ENCODE assay signal across 12 mouse cellular contexts in genomic region chr9:64794448-64795420, GRCm38 (mm10). TPM values are rescaled to one million over a fixed set of nuclear protein-coding genes. Genes with fewer than 3 reads are reported as not detected.
A peak's percentile ranks its signal among the peaks of the same experiment; 100 is the strongest.
DNase-seq lines count a peak whose midpoint lies in the region; ATAC-seq and TF ChIP-seq lines count a peak whose summit lies in the region.
"Had no signal": no experiment of that assay in that cellular context is flagged by ENCODE, and none has a peak within 500 bp of the region (broad histone marks: within the 10 kb centered on the region; RNA-seq: fewer than 3 reads in every experiment).

No protein-coding gene starts in this region.

- H3K4me3 ChIP-seq in MEL (ENCODE audit: control insufficient read depth in 1 of 2, insufficient read depth in 1 of 2, low read depth in 2 of 2, low read length in 2 of 2), result no peak overlapping the region
- no peak overlapping the region for H3K4me3 ChIP-seq in liver, embryonic 11.5 days (ENCODE audit: low read depth, low read length)

- ATAC-seq in liver, embryonic 11.5 days (replicated peaks; ENCODE audit: low FRiP score), result no peak
- no peak for ATAC-seq in erythroblast, adult 5-6 weeks (replicated peaks; ENCODE audit: low FRiP score, poor library complexity, severe bottlenecking)

- peak; percentile 85 for DNase-seq in heart, adult 11 months
- DNase-seq in heart, postnatal 36 days, result no peak
- DNase-seq in MEL (ENCODE audit: low read depth, low spot score), result peak; percentile 48
- DNase-seq in liver, embryonic 11.5 days (ENCODE audit: low spot score), result no peak
- peak; percentile 83 for DNase-seq in lung, postnatal 10 days
- no peak for DNase-seq in B cell, adult 2 months
- DNase-seq in left cerebral cortex, adult 18-20 months (ENCODE audit: low spot score in 2 of 2), result no peak
- DNase-seq: adrenal gland, adult 8-10 months; cerebellum, adult 11 months; gastrocnemius, postnatal 14 days; kidney, adult 11 months had no signal

- H3K9ac ChIP-seq in MEL (ENCODE audit: control insufficient read depth, low read depth, low read length, poor library complexity, severe bottlenecking), result no peak overlapping the region
- no peak overlapping the region for H3K9ac ChIP-seq in liver, embryonic 11.5 days (ENCODE audit: low read depth, low read length)

- peaks cover 36% of the 10 kb centered on the region in 2 experiments for H3K4me1 ChIP-seq in MEL (ENCODE audit: control insufficient read depth in 1 of 2, insufficient read depth in 2 of 2, low read length in 2 of 2)
- H3K4me1 ChIP-seq in liver, embryonic 11.5 days (replicated peaks; ENCODE audit: control insufficient read depth, insufficient read depth, low read length), result peaks cover 24% of the 10 kb centered on the region

- peak; percentile 31 for TF ChIP-seq RAD21 in MEL (IDR thresholded peaks at IDR 0.05; ENCODE audit: low read depth, low read length)

- no peak overlapping the region for H3K4me2 ChIP-seq in liver, embryonic 11.5 days

- no peaks in the 10 kb centered on the region for H3K27me3 ChIP-seq in MEL (ENCODE audit: control insufficient read depth in 1 of 2, insufficient read depth in 2 of 2, low read length in 2 of 2)
- H3K27me3 ChIP-seq in liver, embryonic 11.5 days (replicated peaks; ENCODE audit: control insufficient read depth, insufficient read depth, low read length), result no peaks in the 10 kb centered on the region

- no peaks in the 10 kb centered on the region for H3K79me2 ChIP-seq in MEL (ENCODE audit: control insufficient read depth, insufficient read depth, low read length, poor library complexity)

- no peaks in the 10 kb centered on the region for H3K9me3 ChIP-seq in MEL (replicated peaks; ENCODE audit: insufficient read depth, low read length)
- H3K9me3 ChIP-seq in liver, embryonic 11.5 days (ENCODE audit: control insufficient read depth, low read length), result no peaks in the 10 kb centered on the region

- no peak for TF ChIP-seq POLR2A in MEL (IDR thresholded peaks at IDR 0.05; ENCODE audit: control insufficient read depth in 1 of 2, insufficient read depth in 1 of 2, low read depth in 1 of 2, low read length in 2 of 2, poor library complexity in 1 of 2)

- intact Hi-C loops in heart, postnatal 36 days (cut with DNase I), result no loop called here

- TF ChIP-seq EP300 in MEL (IDR thresholded peaks at IDR 0.05; ENCODE audit: low read depth in 1 of 2, low read length in 2 of 2), result no peak

- peak in 2 of 3 experiments; percentile 17 to 51; a peak in 3 of 6 replicates for TF ChIP-seq CTCF in MEL (IDR thresholded peaks at IDR 0.05 in 2 of 3, conservative IDR thresholded peaks at IDR 0.05 in 1 of 3; ENCODE audit: control insufficient read depth in 1 of 3, insufficient read depth in 1 of 3, low read depth in 2 of 3, low read length in 3 of 3, poor library complexity in 1 of 3, severe bottlenecking in 1 of 3)

- H3K36me3 ChIP-seq in MEL (ENCODE audit: control insufficient read depth in 1 of 2, insufficient read depth in 2 of 2, low read length in 2 of 2), result peaks cover 0 to 44% of the 10 kb centered on the region in 2 experiments; a peak in 2 of 4 replicates
- H3K36me3 ChIP-seq in liver, embryonic 11.5 days (ENCODE audit: control insufficient read depth, insufficient read depth, low read length), result no peaks in the 10 kb centered on the region

- WGBS in liver, embryonic 11.5 days, result 76% methylated on average over 6 of the region's 6 CpGs

- peak overlapping the region; percentile 97 for H3K27ac ChIP-seq in MEL (ENCODE audit: control insufficient read depth, low read depth, low read length)
- peak overlapping the region; percentile 90 for H3K27ac ChIP-seq in liver, embryonic 11.5 days (ENCODE audit: low read depth, low read length)

TF ChIP-seq in MEL, 35 proteins besides CTCF, POLR2A, EP300 and RAD21:
- TF ChIP-seq MYB (IDR thresholded peaks at IDR 0.05; ENCODE audit: low read depth, low read length) (no peak), MAX (IDR thresholded peaks at IDR 0.05; ENCODE audit: low read length) (no peak), JUND (IDR thresholded peaks at IDR 0.05; ENCODE audit: low read depth, low read length) (no peak), ELF1 (IDR thresholded peaks at IDR 0.05; ENCODE audit: low read depth, low read length) (no peak), NRF1 (IDR thresholded peaks at IDR 0.05; ENCODE audit: insufficient read depth, low read depth, low read length, poor library complexity, severe bottlenecking) (no peak), NELFE (IDR thresholded peaks at IDR 0.05; ENCODE audit: low read depth, low read length) (no peak), E2F4 (IDR thresholded peaks at IDR 0.05; ENCODE audit: borderline replicate concordance, low read depth, low read length) (no peak), MEF2A (IDR thresholded peaks at IDR 0.05; ENCODE audit: extremely low read depth, insufficient replicate concordance, low read depth, low read length, poor library complexity, severe bottlenecking) (no peak), RCOR1 (IDR thresholded peaks at IDR 0.05; ENCODE audit: low read depth, low read length) (no peak), MXI1 (IDR thresholded peaks at IDR 0.05; ENCODE audit: low read depth, low read length) (no peak), MAFK (IDR thresholded peaks at IDR 0.05; ENCODE audit: borderline replicate concordance, low read depth, low read length) (no peak), ZMIZ1 (IDR thresholded peaks at IDR 0.05; ENCODE audit: low read depth, low read length) (no peak), ZNF384 (IDR thresholded peaks at IDR 0.05; ENCODE audit: low read depth, low read length) (peak; percentile 69; the same call in 1 of the 2 replicates), TBP (IDR thresholded peaks at IDR 0.05; ENCODE audit: low read depth, low read length) (no peak), TCF12 (IDR thresholded peaks at IDR 0.05; ENCODE audit: low read depth, low read length) (no peak), SIN3A (IDR thresholded peaks at IDR 0.05; ENCODE audit: low read length) (no peak), SMC3 (IDR thresholded peaks at IDR 0.05; ENCODE audit: low read depth, low read length) (peak; percentile 32; the same call in 1 of the 2 replicates), HCFC1 (IDR thresholded peaks at IDR 0.05; ENCODE audit: low read depth, low read length) (no peak), GABPA (IDR thresholded peaks at IDR 0.05; ENCODE audit: low read depth, low read length) (no peak), TAL1 (IDR thresholded peaks at IDR 0.05; ENCODE audit: low read length) (no peak), MAZ (IDR thresholded peaks at IDR 0.05; ENCODE audit: low read depth, low read length) (no peak), ZKSCAN1 (IDR thresholded peaks at IDR 0.05; ENCODE audit: low read depth, low read length) (no peak), ZC3H11A (IDR thresholded peaks at IDR 0.05; ENCODE audit: low read depth, low read length) (peak; percentile 28; the same call in 1 of the 2 replicates), KAT2A (conservative IDR thresholded peaks at IDR 0.05; ENCODE audit: low read depth, low read length) (no peak), USF1 (IDR thresholded peaks at IDR 0.05; ENCODE audit: low read depth, low read length) (no peak)

RNA-seq across cellular contexts. Expression of gene Dennd4a, which starts 16.4 kb away (rescaled TPM):
- total RNA-seq in heart, postnatal 36 days (2021), result 1 to 10 TPM; 7.7 to 8.4 TPM
- 7.7 and 12.1 TPM in 2 replicates for total RNA-seq in MEL (2012; rRNA removed)
- polyA plus RNA-seq in MEL (2012; ENCODE audit: insufficient read depth in 1 of 2, insufficient read length in 2 of 2, low read depth in 1 of 2, low replicate concordance in 2 of 2, missing spikeins in 1 of 2), result 10 to 100 TPM; 24.9 to 74.8 TPM
- polyA plus RNA-seq in liver, embryonic 11.5 days (2014; fragmentation: Nextera tagmentation; extraction: Ambion mirVana), result 19.1 and 22.6 TPM in 2 replicates
- 2,131 and 2,183 TPM in 2 replicates for total RNA-seq in erythroblast, adult 5-6 weeks (2015; ENCODE audit: low replicate concordance)
- total RNA-seq in erythroblast, adult 5-6 weeks (2017; ENCODE audit: low replicate concordance), result 2,463 and 2,483 TPM in 2 replicates
- 10 to 100 TPM; 54.2 to 55.6 TPM for total RNA-seq in left cerebral cortex, adult 18-20 months (2021)

RNA-seq across cellular contexts. Expression of gene Rab11a, which starts 57.2 kb away (rescaled TPM):
- 100 to 1,000 TPM; 181 to 194 TPM for total RNA-seq in heart, postnatal 36 days (2021)
- total RNA-seq in MEL (2012; rRNA removed), result 93.7 and 114 TPM in 2 replicates
- 100 to 1,000 TPM in 1 of 2 experiments, not detected in 1; 212 TPM for polyA plus RNA-seq in MEL (2012; ENCODE audit: insufficient read depth in 1 of 2, insufficient read length in 2 of 2, low read depth in 1 of 2, low replicate concordance in 2 of 2, missing spikeins in 1 of 2)
- polyA plus RNA-seq in liver, embryonic 11.5 days (2014; fragmentation: Nextera tagmentation; extraction: Ambion mirVana), result 341 TPM in 2 replicates
- 49.9 and 65.9 TPM in 2 replicates for total RNA-seq in erythroblast, adult 5-6 weeks (2015; ENCODE audit: low replicate concordance)
- 63.1 and 76.4 TPM in 2 replicates for total RNA-seq in erythroblast, adult 5-6 weeks (2017; ENCODE audit: low replicate concordance)
- total RNA-seq in left cerebral cortex, adult 18-20 months (2021), result 100 to 1,000 TPM; 229 to 237 TPM

Comparison
In these comparisons a context has a peak if more than half of its experiments do, and no peak if none do; other contexts are left out.
1. DNase-seq: peak in heart, adult 11 months (single experiment), MEL (single experiment) and lung, postnatal 10 days (single experiment); none in heart, postnatal 36 days (0 of 2), liver, embryonic 11.5 days (single experiment), B cell, adult 2 months (0 of 2) and left cerebral cortex, adult 18-20 months (0 of 2).
2. RNA of gene Dennd4a, which starts 16.4 kb away (total RNA-seq): 2,131 to 2,483 TPM in erythroblast, adult 5-6 weeks; 54.2 to 55.6 TPM in left cerebral cortex, adult 18-20 months, 7.7 to 8.4 TPM in heart, postnatal 36 days and 7.7 to 12.1 TPM in MEL; every median in the first group is over 10 times any median in the second.